Mouse (Mus musculus) heart, postnatal 10 days (tissue): ENCODE measurements at regions not wholly inside any gene's neighbourhood (a gene's known extent, or its start where the extent isn't known, plus 50 kb on each side); places are given as distances from the start of the nearest gene placed in this dataset.

ENCODE experiments used
- DNase-seq, 2 experiments: peaks; one replicate each; pipeline ENCODE4 v3.0.0; 2021
- intact Hi-C: fragments of 180-260 bp; cut with DNase I; formaldehyde crosslinking; loops from one replicate; pipeline ENCODE4 v1.15.1; 2025
- microRNA-seq, 2 experiments: library from miRNA; unstranded; fragments of <30 nt; microRNA quantifications; one replicate each; pipeline ENCODE4 v1.2.0; 2022

DNA sequence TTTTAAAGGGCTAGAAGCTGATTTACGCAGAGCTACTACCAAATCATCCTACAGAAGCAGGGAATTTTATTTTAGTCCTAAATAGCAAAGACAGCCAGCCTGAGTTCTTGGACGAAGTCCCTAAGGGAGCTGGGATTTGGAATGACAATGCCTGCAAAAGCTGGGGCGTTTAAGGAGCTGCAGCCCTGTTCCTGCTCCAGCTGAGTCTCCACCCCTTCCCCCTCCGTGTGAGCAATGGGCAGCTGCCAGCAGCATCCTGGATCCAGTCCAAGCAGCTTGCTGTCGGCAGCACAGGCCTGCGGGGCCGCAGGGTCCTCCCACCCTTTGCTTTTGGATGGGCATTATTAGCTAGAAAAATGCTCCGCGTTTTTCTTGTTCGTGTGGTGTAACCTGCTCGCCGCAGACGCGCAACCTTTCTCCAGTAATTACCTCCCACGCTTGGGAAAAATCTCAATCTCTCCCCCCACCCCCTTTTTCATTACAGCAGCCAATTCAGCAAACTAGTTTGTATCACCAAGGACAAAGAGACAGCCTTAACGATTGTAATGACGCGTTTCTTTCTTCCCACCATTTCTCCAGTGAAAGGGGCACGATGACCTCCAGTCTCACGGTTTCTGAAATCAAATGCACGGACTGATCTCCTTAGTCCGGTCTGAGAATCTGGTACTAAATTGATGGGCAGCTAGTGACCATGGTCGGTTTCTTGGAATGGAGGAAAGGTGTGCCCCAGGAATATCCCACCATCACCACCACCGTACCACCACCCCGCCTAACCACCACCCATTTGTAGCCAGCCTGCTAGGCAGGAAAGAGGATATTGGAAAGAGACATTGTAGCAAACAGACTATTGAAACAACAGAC is 78.5 kb upstream of the Med14 start:
- intact Hi-C loops, result no loop called here
- peak; percentile 90 for DNase-seq

DNA sequence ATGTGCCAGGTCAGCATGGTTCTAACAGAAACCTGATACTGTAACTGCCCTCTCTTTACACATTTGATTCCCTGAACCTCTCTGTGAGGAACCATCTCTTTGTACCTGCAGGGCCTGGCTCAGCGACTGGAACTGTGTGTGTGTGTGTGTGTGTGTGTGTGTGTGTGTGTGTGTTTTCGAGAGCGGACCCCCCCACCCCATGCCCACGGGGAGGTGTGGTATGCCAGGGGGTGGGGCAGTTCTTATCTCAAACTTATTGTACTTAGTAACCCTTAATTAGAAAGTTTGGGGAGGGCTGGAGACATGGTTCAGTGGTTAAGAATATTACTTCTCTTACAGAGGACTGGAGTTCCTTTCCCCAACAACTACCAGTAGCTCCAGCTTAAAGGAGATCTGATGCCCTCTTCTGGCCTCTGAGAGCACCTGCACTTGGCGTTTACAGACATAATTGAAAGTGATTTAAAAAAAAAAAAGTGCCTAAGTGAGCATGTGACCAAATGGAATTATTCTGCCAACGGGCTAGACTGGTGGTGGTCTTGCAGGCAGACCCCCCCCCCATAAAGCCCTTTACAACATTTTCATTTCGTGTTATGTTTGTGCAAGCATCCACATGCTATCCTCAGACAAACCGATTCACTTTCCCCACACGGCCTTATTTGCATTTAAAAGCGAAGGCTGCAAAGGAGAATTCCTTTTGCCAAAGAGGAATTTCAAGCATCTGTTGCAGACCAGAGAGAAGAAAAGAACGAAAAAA is 77.7 kb upstream of the Med14 start:
- intact Hi-C loops, result loop anchor here (2.0 to 5.0 kb wide), 2 partner anchors 77 to 163 kb away; partner anchors contain the start of gene Med14
- DNase-seq, result peak; percentile 64 to 72

DNA sequence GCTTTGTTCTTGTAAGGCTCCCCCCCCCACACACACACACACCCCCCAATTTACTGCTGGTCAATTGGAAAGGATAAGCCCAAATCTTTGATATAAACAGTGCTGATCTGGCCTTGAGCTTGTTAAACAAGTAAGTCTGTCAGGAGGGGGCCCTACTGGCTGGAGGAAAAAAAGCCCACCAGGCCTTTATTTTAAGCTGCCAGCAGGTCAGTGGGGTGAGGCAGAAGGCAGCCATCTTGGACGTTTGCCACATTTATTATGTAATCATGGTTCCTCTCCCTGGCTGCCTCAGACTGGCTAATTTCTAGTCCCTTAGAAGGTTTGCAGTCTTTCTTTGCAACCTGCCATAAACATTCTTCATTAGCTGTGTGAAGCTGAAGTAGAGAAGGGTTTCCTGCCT is 75.9 kb upstream of the Med14 start:
- intact Hi-C loops, result loop anchor here (2.0 to 5.0 kb wide), 2 partner anchors 76 to 161 kb away; partner anchors contain the start of gene Med14
- peak; percentile 17 to 30 for DNase-seq

DNA sequence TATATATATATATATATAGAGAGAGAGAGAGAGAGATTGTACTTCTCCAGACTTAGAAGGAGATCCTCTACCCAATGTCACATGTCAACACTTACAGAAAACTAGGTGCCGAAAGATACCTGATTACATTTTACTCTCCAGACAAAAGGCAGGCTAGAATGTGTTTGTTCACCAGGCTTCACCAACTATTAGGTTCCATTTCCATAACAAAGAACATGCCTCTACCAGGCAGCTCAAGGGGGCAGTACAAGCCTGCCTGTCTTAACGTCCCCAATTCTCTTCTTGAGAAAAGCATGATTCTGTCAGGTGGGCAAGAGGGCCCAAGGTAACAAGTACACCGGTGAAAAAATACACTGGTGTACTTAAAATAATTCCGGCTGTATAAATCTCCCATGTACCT is 72.8 kb upstream of the Med14 start:
- no peak for DNase-seq
- intact Hi-C loops, result loop anchor here (5.0 kb wide), 1 partner anchor 72 kb away; the partner anchor contains the start of gene Med14

DNA sequence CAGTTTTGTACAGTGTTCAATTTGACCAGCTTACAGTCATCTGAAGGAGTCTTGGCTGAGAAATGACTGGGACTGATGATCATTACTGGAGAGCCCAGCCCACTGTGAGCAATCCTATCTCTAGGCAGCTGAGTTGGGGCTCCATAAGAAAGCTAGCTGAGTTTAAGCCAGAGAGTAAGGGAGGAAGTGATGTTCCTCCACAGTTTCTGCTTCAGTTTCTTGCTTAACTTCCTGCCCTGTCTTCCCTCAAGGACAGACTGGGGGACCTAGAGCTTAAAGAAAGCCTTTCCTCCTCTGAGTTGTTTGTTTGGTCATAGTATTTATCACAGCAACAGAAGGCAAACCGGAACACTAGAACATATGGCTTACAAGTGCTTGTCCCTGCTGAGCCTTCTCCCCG is 70.8 kb upstream of the Med14 start:
- intact Hi-C loops, result no loop called here
- DNase-seq, result no peak

DNA sequence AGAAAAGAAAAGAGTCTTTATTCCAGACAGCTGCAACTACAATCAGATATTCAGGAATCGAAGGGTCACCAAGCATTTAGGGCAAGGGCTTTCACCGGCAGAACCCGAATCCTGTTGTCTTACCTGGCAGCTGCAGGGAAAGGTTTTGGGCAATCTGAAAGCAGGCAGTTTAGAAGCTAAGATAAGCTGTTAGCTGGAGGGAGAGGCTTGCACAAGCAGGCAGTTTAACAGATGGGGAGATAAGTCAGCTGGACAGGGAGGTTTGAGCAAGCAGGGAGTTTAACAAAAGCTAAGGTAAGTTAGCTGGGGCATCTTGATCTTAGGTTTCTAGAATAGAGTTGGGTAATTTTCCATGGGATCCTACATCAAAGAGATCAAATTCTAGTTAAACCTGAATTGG is 67.3 kb upstream of the Med14 start:
- DNase-seq, result no peak
- intact Hi-C loops, result no loop called here

DNA sequence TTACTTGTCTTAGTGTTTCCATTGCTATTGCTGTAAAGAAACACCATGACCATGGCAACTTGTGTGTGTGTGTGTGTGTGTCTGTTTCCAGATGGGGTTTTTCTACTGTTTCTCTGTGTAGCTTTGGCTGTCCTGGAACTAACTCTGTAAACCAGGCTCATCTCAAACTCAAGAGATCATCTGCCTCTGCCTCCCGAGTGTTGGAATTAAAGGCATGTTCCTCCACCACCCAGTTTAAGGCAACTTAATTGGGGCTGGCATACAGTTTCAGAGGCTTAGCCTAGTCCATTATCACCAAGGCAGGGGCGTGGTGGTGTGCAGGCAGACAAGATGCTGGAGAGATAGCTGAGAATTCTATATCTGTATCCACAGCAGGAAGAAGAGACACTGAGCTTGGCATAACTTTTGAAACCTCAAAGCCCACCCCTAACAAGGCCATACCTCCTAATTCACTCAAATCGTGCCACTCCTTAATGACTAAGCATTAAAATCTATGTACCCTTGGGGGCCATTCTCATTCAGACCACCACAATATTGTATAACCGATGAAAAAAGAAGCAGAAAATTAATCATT is 65.5 kb upstream of the Med14 start:
- intact Hi-C loops, result no loop called here
- no peak for DNase-seq

DNA sequence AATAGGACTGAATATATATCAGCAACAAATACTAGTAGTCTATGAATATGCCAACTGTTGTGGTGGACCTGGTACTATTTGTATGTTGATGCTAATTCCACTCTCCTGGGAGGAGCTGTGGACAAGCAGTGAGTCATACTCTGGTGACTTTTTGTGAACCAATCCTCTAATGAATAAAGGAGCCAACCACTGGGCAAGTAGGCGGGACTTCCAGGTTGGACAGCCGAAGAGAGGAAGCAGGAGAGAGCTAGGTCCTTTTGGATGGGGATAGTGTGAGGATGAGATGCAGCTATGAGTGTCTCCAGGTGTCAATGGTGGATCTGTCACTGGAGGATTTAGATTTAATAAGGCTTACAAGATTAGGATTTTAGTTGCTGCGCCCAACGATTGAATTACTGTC is 64.8 kb upstream of the Med14 start:
- intact Hi-C loops, result no loop called here
- no peak for DNase-seq

DNA sequence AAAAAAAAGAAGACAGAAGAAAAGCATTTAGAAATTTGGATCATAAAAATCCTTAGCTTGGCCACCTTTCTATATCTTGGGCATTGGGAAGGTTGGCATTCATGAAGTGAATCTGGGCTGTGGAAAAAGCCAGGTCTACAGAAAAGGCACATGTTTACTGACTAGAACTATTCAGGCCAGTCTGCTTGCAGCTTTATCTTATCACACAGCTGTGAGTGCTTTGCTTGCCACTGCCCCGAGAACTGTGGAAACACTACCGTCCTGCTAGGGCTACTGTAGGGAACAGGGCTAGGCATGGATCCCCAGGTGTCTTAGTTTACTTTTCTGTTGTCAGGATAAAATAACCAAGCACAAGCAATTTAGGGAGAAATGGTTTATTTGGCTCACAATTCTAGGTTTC is 63.4 kb upstream of the Med14 start:
- DNase-seq, result no peak
- intact Hi-C loops, result no loop called here

DNA sequence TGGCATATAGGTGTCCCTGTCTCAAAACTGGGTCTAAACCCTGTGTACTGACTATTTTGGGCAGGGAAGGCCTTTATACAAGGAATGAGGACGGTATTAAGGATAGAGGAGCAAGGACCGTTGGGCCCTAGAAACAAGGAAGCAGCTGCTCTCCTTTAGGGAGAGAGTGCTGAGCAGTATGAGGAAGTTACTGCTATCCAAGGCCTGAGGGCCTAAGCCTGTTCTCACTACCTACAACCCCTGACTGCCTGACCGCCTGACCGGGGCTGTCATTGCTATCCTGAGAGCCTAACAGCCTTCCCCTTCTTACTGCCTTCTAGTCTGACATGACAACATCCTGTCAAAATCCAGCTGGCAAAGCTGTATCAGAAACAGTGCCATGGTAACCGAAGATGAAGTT is 62.6 kb upstream of the Med14 start:
- intact Hi-C loops, result no loop called here
- DNase-seq, result peak in 1 of 2 experiments; percentile 30

DNA sequence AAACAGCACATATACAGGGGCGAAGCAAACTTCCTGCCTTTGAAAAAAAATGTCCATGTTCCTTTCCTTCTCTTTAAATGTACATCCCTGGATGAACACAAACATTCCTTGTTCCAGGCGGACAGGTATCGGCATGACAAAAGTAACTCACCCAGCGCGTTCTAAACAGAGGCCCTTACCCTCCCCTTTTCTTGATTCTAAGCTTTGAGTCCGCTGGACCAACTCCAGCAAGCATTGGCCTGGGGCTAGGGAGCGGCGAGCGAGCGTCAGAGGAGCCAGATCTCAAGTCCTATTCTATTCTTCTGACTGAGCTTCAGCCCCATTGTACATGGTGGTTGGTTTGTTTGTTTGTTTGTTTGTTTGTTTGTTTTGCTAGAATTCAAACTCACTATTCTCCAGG is 60.9 kb upstream of the Med14 start:
- no peak for DNase-seq
- intact Hi-C loops, result no loop called here

DNA sequence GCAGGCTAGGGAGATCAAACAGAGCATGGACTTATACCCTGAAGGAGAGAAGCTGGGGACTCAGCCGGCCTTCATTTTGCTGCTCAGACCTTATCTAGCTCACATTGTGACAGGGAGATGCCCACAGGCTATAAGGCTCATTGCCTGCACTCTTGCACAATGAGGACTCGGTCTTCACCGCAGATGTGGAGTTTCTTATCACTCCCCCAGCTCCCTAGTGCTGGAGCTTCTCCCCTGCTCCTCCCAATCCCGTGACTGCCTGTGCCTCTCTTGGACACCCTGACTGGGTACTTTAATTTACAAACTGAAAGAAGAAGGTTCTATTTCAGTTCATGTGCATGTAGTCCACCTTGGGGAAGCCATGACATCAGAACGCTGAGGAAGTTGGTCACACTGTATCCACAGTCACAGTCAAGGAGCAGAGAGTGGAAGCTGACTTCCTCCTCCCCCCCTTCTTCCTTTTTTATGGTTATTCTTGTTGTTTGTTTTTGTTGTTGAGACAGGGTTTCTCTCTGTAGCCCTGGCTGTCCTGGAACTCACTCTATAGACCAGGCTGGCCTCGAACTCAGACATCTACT is 51.3 kb upstream of the Med14 start:
- intact Hi-C loops, result loop anchor here (10.0 kb wide), 1 partner anchor 162 kb away; no protein-coding TSS in a partner anchor
- DNase-seq, result no peak

Small RNA genes lying in the stretch of these regions (microRNA-seq; reads per million reads assigned to microRNA genes)
- 0 reads per million in 2 experiments for gene Gm25063
